Mouse (Mus musculus) C2C12 (cell line): ENCODE data around the gene Arhgef3.

Source experiments
- CTCF ChIP-seq: IDR thresholded peaks from one replicate; pipeline ENCODE4 v1.5.1; 2011; ENCODE audit not compliant: control insufficient read depth, insufficient read depth, insufficient read length
- MYOD1 ChIP-seq: IDR thresholded peaks from one replicate; pipeline ENCODE4 v1.6.1; 2011; ENCODE audit warnings: low read depth; ENCODE audit not compliant: control insufficient read depth, insufficient read length
- MYOG ChIP-seq: IDR thresholded peaks from one replicate; pipeline ENCODE4 v1.6.1; 2011; ENCODE audit not compliant: control insufficient read depth, insufficient read length; ENCODE audit errors: extremely low read depth

GRCm38 (mm10) chr14:27067866-27068271, 46.8 kb upstream of the Arhgef3 start:
- TF ChIP-seq CTCF (no peak), MYOG (no peak), MYOD1 (no peak)
